Mouse (Mus musculus) kidney, postnatal 10 days (tissue): ENCODE measurements around the gene Mpo.

Source experiments
- DNase-seq: peaks from one replicate; pipeline ENCODE4 v3.0.0; 2021; ENCODE audit warnings: mixed read lengths

The Mpo gene

GRCm38 (mm10) chr11:87793460-87793859 lies at the start of gene Mpo:
Mpo (plus strand) TSS chr11:87793581.
- DNase-seq, result no peak

- DNase-seq, result no peak
These were observed 49.7 kb upstream of the Mpo start for GRCm38 (mm10) chr11:87743691-87744090.

GRCm38 (mm10) chr11:87744964-87745363 lies 48.4 kb upstream of the Mpo start:
- DNase-seq, result no peak

GRCm38 (mm10) chr11:87745632-87746555 lies 47.5 kb upstream of the Mpo start:
- DNase-seq, result no peak

GRCm38 (mm10) chr11:87747312-87747711 lies 46.1 kb upstream of the Mpo start:
- no peak for DNase-seq

GRCm38 (mm10) chr11:87747716-87748115 lies 45.7 kb upstream of the Mpo start:
- DNase-seq, result no peak

GRCm38 (mm10) chr11:87748132-87749119 lies 45.0 kb upstream of the Mpo start:
- DNase-seq, result peak; percentile 34

DNA sequence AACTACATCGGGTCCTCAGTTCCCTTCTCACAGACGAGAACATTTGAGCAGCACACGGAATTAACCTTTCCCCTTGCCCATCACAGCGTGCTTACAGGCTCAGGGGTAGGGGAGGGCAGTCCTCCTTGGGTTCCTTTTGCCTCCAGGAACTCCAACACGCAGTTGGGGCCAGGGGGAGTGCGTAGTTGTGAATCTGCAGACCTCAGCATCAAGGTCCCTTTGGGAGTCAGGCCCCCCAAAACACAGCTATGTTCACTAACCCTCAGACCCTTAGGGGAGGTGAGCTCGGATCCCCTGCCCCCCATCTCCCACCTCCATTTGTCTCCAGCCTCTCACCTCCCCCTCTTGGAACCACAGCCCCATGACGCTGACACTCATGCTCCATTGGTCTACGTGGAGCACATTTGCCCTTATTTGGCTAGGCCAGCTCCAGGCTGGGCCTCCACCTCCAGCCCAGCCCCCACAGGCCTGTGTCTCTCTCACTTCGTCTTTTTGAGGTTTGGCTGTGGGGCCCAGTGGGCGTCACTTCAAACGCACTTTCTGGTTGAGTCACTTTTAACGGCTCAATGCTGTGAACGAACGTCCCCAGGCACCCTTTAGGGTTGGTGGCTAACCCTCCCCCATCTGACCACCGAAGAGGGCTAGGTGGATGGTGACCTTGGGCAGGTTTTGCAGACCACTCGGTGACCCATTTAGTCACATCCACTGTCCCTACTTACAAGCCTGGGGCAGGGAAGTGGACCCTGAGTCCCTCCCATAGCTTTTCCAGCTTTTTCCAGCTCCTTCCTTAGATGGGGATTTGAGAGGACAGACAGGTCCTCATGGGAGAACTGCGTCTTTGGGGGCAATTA lies 44.0 kb upstream of the Mpo start:
- peak; percentile 31 for DNase-seq

- DNase-seq, result no peak
These were observed 43.3 kb upstream of the Mpo start for GRCm38 (mm10) chr11:87750043-87750421.

DNA sequence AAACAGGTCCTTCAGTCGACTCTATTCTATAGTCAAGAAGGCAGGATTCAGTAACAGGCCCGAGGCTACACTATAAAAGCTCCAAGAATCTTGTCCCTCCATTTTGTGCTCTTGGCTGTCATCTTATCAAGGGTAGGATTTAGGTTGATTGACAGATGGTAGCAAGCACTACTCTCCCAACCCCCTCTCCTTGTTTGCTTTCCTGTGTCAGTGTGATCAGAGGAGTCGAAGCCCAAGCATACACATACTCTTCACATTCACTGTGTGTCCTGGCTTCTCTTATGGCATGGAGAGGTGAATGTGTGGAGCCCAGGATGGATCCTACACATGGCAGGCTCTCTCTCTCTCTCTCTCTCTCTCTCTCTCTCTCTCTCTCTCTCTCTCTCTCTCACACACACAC lies 42.9 kb upstream of the Mpo start:
- DNase-seq, result no peak

DNA sequence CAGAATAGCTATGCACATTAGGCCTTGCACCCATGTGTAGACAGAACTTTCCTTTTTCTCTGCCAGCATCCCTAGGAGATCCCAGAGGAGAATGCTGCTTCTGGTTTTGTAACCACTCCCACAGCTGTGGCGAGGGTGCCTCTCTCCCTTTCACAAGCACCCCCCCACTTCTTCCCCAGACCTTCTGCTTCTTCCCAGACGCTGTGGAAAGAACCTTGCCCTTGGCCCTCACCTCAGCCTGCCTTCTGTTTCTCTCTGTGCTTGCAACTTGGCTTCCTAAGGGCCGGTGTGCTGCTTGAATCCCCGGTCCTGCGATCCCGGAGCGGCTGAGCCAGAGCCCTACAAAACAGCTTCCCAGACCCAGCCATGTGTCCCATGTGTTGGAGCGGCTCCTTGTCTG lies 42.4 kb upstream of the Mpo start:
- DNase-seq, result no peak

DNA sequence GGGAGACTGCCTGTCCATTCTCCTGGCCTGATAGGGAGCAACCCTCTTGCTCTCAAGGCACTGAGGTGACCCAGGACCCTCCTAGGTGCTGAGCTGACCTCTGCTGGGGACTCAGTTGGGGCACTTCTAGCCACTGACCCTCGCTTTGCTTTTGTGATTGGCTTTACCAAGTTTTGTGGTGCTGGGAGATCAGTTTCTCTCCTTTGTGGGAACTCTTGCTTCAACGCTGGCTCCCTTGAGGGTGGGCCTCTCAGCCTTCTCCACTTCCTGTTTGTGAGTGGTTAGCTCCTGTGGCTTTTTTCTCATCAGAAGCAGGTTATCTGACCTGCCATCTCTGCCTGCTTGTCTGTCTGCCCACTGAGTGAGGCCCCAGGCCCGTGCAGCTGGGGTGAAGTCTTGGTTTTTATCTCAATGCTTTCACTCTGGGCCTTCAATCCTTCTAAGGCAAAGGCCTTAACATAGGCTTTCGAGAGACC lies 41.9 kb upstream of the Mpo start:
- DNase-seq, result no peak

DNA sequence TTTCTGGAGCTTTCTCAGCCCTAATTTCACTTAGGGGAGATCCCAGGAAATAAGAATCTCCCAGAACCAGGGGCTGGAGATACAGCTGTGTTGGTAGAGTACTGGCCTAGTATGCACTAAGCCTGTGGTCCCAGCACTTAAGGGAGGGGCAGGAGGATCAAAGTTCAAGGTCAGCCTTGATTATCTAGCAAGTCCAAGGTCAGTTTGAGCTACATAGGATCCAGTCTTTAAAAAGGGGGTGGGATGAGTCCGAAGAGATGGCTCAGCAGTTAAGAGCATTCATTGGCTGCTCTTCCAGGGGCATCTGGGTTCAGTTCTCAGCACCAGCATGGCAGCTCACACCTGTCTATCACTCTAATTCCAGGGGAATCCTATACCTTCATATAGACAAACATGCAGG lies 41.1 kb upstream of the Mpo start:
- no peak for DNase-seq

- no peak for DNase-seq
These were observed 40.1 kb upstream of the Mpo start for GRCm38 (mm10) chr11:87753255-87753654.

DNA sequence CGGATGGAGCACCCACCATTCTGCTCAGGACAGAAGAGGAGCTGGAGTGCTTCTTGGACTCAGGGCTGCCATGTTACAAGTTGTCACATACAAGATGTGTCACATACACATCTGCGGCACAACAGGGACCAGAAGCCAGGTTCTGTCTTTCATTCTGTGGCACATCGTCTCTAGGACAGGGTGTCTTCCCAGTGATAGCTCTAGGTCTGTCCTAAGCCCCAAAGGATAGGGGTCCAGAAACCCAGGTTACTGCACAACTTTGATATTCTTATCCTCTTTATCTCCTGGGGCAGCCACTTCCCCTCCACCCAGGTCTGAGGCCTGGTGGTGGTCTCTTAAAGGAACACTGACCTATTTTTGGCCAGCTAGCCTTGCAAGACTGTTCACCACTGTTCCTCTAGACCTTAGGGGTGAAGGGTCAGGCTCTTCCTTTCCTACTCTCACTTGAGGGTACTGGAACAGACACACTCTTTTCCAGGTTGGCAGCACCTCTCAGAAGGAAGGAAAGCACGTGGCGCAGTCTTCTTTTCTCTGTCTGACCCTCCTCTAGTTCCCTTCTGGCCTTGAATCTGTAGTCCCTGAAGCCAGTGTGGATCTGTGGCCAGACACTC lies 39.4 kb upstream of the Mpo start:
- DNase-seq, result no peak

DNA sequence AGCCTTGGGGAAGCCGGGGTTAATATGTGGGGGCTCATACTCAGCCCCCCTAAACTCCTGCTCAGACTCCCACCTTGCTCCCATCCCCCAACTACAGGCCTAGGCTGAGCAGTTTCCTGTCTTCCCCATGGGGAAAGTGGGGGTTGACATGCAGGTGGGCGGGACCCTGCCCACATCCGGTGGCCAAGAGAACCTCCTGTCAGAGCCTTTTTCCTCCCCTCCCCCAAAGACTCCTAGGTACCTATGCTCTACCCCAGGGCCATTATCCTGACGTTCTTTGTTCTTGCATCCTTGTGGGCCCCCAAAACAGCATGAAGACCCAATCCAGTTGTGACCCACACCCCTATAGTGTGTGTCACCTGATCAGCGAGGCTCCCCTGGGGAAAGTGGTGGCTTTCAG lies 38.8 kb upstream of the Mpo start:
- DNase-seq, result no peak

GRCm38 (mm10) chr11:87755360-87756017 lies 37.9 kb upstream of the Mpo start:
- no peak for DNase-seq

DNA sequence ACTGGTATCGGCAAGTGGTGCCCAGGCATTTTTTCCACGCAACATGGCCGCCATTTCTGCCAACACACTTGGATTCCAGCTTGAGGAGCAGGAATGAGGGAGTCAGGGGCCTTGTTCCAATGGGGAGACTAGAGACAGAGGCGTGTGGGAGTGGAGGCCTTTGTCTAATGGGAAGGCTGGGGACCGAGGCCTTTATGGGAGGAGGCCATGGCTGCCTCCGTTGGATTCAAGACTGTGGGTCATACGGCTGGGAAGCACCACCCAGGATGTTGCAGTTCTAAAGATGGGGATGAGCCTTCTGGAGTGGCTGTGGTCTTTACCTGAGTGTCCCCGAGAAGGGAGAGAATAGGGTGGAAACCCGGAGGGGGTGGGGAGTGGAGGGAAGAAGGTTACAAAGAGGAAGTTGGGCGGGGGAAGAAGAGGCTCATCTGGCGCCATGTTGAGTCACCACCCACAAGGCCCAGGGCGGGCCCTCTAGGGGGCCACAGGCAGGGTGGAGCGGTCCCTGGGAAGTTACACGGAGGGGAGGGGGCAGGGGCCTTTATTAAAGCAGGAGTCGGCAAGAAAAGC lies 37.0 kb upstream of the Mpo start:
- no peak for DNase-seq

DNA sequence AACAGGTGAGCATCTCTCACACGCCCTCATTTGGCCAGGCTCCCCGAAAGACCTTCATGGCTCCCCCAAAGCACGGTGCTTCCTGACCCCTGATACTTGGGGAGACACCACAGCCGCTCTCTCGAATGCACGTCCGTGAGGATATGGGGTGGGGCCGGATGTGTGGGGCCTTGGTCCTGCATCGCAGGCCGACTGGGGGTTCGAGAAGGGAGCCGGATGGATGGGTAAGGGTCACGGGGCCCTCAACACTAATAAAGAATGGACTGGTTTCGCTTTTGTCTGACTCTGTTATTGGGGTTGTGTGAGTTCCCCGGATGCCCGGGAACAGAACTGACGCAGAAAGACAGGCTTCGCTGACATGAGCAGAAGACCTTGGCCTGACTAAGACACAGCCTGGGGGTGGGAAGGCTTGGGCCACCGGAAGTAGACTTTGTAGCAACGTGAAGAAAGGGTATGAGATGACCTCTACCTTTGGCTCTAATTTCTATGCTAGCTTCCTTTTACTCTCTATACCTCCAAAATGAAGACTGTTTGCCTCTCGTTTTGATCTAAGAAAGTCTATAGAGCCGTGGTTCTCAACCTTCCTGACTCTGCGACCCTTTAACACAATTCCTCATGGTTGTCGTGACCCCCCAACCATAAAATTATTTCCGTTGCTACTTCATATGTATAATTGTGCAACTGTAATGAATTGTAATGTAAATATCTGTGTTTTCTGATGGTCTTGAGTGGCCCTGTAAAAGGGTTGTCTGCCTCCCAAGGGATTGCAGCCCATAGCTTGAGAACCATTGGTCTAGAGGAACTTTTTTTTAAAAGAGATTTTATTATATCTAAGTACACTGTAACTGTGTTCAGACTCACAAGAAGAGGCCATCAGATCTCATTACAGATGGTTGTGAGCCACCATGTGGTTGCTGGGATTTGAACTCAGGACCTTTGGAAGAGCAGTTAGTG lies 36.1 kb upstream of the Mpo start:
- DNase-seq, result no peak
